In genomic region chr9:52676587-52676986, GRCm38 (mm10) we compare ENCODE assay signal across 8 mouse cellular contexts. TPM values are rescaled to one million over a fixed set of nuclear protein-coding genes. Genes with fewer than 3 reads are reported as not detected.
DNase-seq lines count a peak whose midpoint lies in the region; ATAC-seq lines count a peak whose summit lies in the region.

No protein-coding gene starts in this region.

- ATAC-seq in forebrain, embryonic 11.5 days (replicated peaks; ENCODE audit: low FRiP score), result no peak
- no peak for ATAC-seq in forebrain, embryonic 12.5 days (ENCODE audit: low FRiP score)
- ATAC-seq in activated CD4-positive, CD25-positive, alpha-beta regulatory T cell, adult 4 months, result no peak

- H3K4me1 ChIP-seq in forebrain, embryonic 11.5 days (replicated peaks; ENCODE audit: control insufficient read depth, insufficient read depth, low read length), result peaks cover 10% of the 10 kb centered on the region; the same call in 1 of the 2 replicates
- H3K4me1 ChIP-seq in forebrain, embryonic 12.5 days, result peaks cover 21% of the 10 kb centered on the region
- peaks cover 21% of the 10 kb centered on the region for H3K4me1 ChIP-seq in limb, embryonic 10.5 days

- H3K9ac ChIP-seq in forebrain, embryonic 11.5 days (ENCODE audit: low read length), result no peak overlapping the region
- H3K9ac ChIP-seq in forebrain, embryonic 12.5 days, result no peak overlapping the region

- no peak overlapping the region for H3K4me3 ChIP-seq in forebrain, embryonic 11.5 days (ENCODE audit: low read depth, low read length)
- H3K4me3 ChIP-seq in forebrain, embryonic 12.5 days (replicated peaks), result no peak overlapping the region
- H3K4me3 ChIP-seq in limb, embryonic 10.5 days, result no peak overlapping the region

- no peak overlapping the region for H3K27ac ChIP-seq in forebrain, embryonic 11.5 days (ENCODE audit: low read depth, low read length)
- H3K27ac ChIP-seq in forebrain, embryonic 12.5 days, result no peak overlapping the region
- no peak overlapping the region for H3K27ac ChIP-seq in limb, embryonic 10.5 days

- DNase-seq in forebrain, embryonic 11.5 days (ENCODE audit: low spot score), result peak; percentile 68
- peak; percentile 39 for DNase-seq in urinary bladder, postnatal 14 days (ENCODE audit: low spot score)
- DNase-seq in urinary bladder, adult 2 months (ENCODE audit: low spot score), result no peak
- peak; percentile 58 for DNase-seq in limb, embryonic 10.5 days (ENCODE audit: low spot score)
- no peak for DNase-seq in cerebellum, adult 9-11 months
- no peak for DNase-seq in spleen, postnatal 36 days (ENCODE audit: low spot score in 2 of 2)

- H3K36me3 ChIP-seq in forebrain, embryonic 11.5 days (ENCODE audit: control insufficient read depth, insufficient read depth, low read length), result no peaks in the 10 kb centered on the region
- no peaks in the 10 kb centered on the region for H3K36me3 ChIP-seq in forebrain, embryonic 12.5 days (replicated peaks)
- H3K36me3 ChIP-seq in limb, embryonic 10.5 days, result no peaks in the 10 kb centered on the region

- WGBS in forebrain, embryonic 11.5 days, result 21% methylated on average over 4 of the region's 4 CpGs
- WGBS in forebrain, embryonic 12.5 days, result 12% methylated on average over 4 of the region's 4 CpGs
- 15% methylated on average over 4 of the region's 4 CpGs for WGBS in limb, embryonic 10.5 days

- no peaks in the 10 kb centered on the region for H3K9me3 ChIP-seq in forebrain, embryonic 11.5 days (ENCODE audit: control insufficient read depth, low read length)
- no peaks in the 10 kb centered on the region for H3K9me3 ChIP-seq in forebrain, embryonic 12.5 days
- no peaks in the 10 kb centered on the region for H3K9me3 ChIP-seq in limb, embryonic 10.5 days (replicated peaks)

- H3K27me3 ChIP-seq in forebrain, embryonic 11.5 days (ENCODE audit: control insufficient read depth, insufficient read depth, low read length), result peaks cover 22% of the 10 kb centered on the region
- peaks cover 43% of the 10 kb centered on the region for H3K27me3 ChIP-seq in forebrain, embryonic 12.5 days
- H3K27me3 ChIP-seq in limb, embryonic 10.5 days (ENCODE audit: low read depth, poor library complexity, severe bottlenecking), result peaks cover 50% of the 10 kb centered on the region

- no peak overlapping the region for H3K4me2 ChIP-seq in forebrain, embryonic 11.5 days (ENCODE audit: low read depth, low read length, severe bottlenecking)
- no peak overlapping the region for H3K4me2 ChIP-seq in forebrain, embryonic 12.5 days

RNA-seq across cellular contexts. Expression of gene AI593442, which starts 3.0 kb away (rescaled TPM):
- polyA plus RNA-seq in forebrain, embryonic 11.5 days (2014; fragmentation: Nextera tagmentation; extraction: Ambion mirVana), result 0.68 and 0.99 TPM in 2 replicates
- 2.1 and 2.3 TPM in 2 replicates for polyA plus RNA-seq in forebrain, embryonic 12.5 days (2016; fragmentation: Nextera tagmentation; extraction: Ambion mirVana)
- 2.7 and 3.5 TPM in 2 replicates for polyA plus RNA-seq in urinary bladder, adult 2 months (2012; rRNA removed)
- polyA plus RNA-seq in limb, embryonic 10.5 days (2016; fragmentation: Nextera tagmentation; extraction: Ambion mirVana), result 0.11 TPM in 1 of 2 replicates, not detected in the other
- polyA plus RNA-seq in activated CD4-positive, CD25-positive, alpha-beta regulatory T cell, adult 4 months (2017; shearing (Covaris generic)), result not detected

Comparison
In these comparisons a context has a peak if more than half of its experiments do, and no peak if none do; other contexts are left out.
1. DNase-seq: peak in forebrain, embryonic 11.5 days (single experiment), urinary bladder, postnatal 14 days (single experiment) and limb, embryonic 10.5 days (single experiment); none in urinary bladder, adult 2 months (single experiment), cerebellum, adult 9-11 months (single experiment) and spleen, postnatal 36 days (0 of 2).